Mouse (Mus musculus) kidney, postnatal 4 days (tissue): ENCODE results near the gene Akap12.
A peak's percentile ranks its signal among the peaks of the same experiment; 100 is the strongest.

Experiments
- DNase-seq, 2 experiments: peaks; one replicate each; pipeline ENCODE4 v3.0.0; 2021; ENCODE audit warnings: mixed read lengths in 2 of 2

The Akap12 gene

GRCm38 (mm10) chr10:4364618-4365017, 98.4 kb downstream of the Akap12 start:
- DNase-seq, result no peak

GRCm38 (mm10) chr10:4370105-4370504, 103.9 kb downstream of the Akap12 start:
- DNase-seq, result no peak

- DNase-seq, result peak; percentile 29 to 38
These were observed 105.8 kb downstream of the Akap12 start for GRCm38 (mm10) chr10:4372011-4372410.

GRCm38 (mm10) chr10:4373558-4373957, 107.4 kb downstream of the Akap12 start:
- no peak for DNase-seq

GRCm38 (mm10) chr10:4374239-4374638, 108.1 kb downstream of the Akap12 start:
- no peak for DNase-seq

GRCm38 (mm10) chr10:4374734-4375133, 108.6 kb downstream of the Akap12 start:
- no peak for DNase-seq

- no peak for DNase-seq
These were observed 109.1 kb downstream of the Akap12 start for GRCm38 (mm10) chr10:4375267-4375666.

GRCm38 (mm10) chr10:4376461-4376860, 110.3 kb downstream of the Akap12 start:
- DNase-seq, result peak; percentile 47 to 58

GRCm38 (mm10) chr10:4376931-4377330, 110.8 kb downstream of the Akap12 start:
- peak in 1 of 2 experiments; percentile 33 for DNase-seq

- peak; percentile 38 to 55 for DNase-seq
These were observed 114.6 kb downstream of the Akap12 start for GRCm38 (mm10) chr10:4380748-4381147.

- no peak for DNase-seq
These were observed 118.1 kb downstream of the Akap12 start for GRCm38 (mm10) chr10:4384244-4384643.

- DNase-seq, result peak; percentile 94 to 98
These were observed 120.7 kb downstream of the Akap12 start for GRCm38 (mm10) chr10:4386609-4387591.

- DNase-seq, result peak; percentile 74 to 84
These were observed 121.7 kb downstream of the Akap12 start, which contains the start of gene Zbtb2 for GRCm38 (mm10) chr10:4387701-4388383. Gene Zbtb2 (minus strand): TSS chr10:4388108.

- peak in 1 of 2 experiments; percentile 59 for DNase-seq
These were observed 122.2 kb downstream of the Akap12 start for GRCm38 (mm10) chr10:4388384-4388745.

GRCm38 (mm10) chr10:4389036-4389435, 122.9 kb downstream of the Akap12 start:
- DNase-seq, result no peak

- DNase-seq, result no peak
These were observed 123.4 kb downstream of the Akap12 start for GRCm38 (mm10) chr10:4389461-4390112.

- DNase-seq, result no peak
These were observed 124.4 kb downstream of the Akap12 start for GRCm38 (mm10) chr10:4390550-4390949.

- no peak for DNase-seq
These were observed 124.9 kb downstream of the Akap12 start for GRCm38 (mm10) chr10:4391076-4391475.

- DNase-seq, result peak; percentile 43 to 67
These were observed 125.7 kb downstream of the Akap12 start for GRCm38 (mm10) chr10:4391851-4392250.

- no peak for DNase-seq
These were observed 129.1 kb downstream of the Akap12 start for GRCm38 (mm10) chr10:4395321-4395720.

GRCm38 (mm10) chr10:4398058-4398457, 131.9 kb downstream of the Akap12 start:
- no peak for DNase-seq

- peak in 1 of 2 experiments; percentile 53 for DNase-seq
These were observed 138.8 kb downstream of the Akap12 start for GRCm38 (mm10) chr10:4404895-4405491.

GRCm38 (mm10) chr10:4405511-4405910, 139.3 kb downstream of the Akap12 start:
- no peak for DNase-seq
